8 mouse cellular contexts compared by ENCODE assay signal in genomic region chr17:71476346-71477020, GRCm38 (mm10). TPM values are rescaled to one million over a fixed set of nuclear protein-coding genes. Genes with fewer than 3 reads are reported as not detected.
DNase-seq lines count a peak whose midpoint lies in the region; ATAC-seq and TF ChIP-seq lines count a peak whose summit lies in the region.

No protein-coding gene starts in this region.

- H3K27ac ChIP-seq in gastrocnemius, adult 2 months: peak overlapping the region; percentile 96; the same call in 1 of the 2 replicates
- H3K27ac ChIP-seq in forebrain, embryonic 16.5 days (ENCODE audit: low read length): no peak overlapping the region
- H3K27ac ChIP-seq in liver, embryonic 16.5 days (ENCODE audit: low read length): no peak overlapping the region

- peak overlapping the region; percentile 87; the same call in 1 of the 2 replicates for H3K9ac ChIP-seq in forebrain, embryonic 16.5 days (replicated peaks; ENCODE audit: low read depth, low read length)
- H3K9ac ChIP-seq in liver, embryonic 16.5 days (ENCODE audit: low read depth, low read length): no peak overlapping the region

- intact Hi-C loops in gastrocnemius, adult 2 months (cut with DNase I): loop anchor here (5.0 kb wide), 1 partner anchor 51 kb away; the partner anchor contains the start of gene Ndc80

- peaks cover 15% of the 10 kb centered on the region for H3K4me1 ChIP-seq in forebrain, embryonic 16.5 days (replicated peaks; ENCODE audit: control insufficient read depth, insufficient read depth, low read length)
- H3K4me1 ChIP-seq in liver, embryonic 16.5 days (ENCODE audit: control insufficient read depth, low read depth, low read length): peaks cover 9% of the 10 kb centered on the region; the same call in 1 of the 2 replicates

- WGBS in forebrain, embryonic 16.5 days: 66% methylated on average over 7 of the region's 7 CpGs
- 66% methylated on average over 7 of the region's 7 CpGs for WGBS in liver, embryonic 16.5 days (ENCODE audit: insufficient replicate concordance)

- no peaks in the 10 kb centered on the region for H3K9me3 ChIP-seq in forebrain, embryonic 16.5 days (ENCODE audit: control insufficient read depth, low read length)
- H3K9me3 ChIP-seq in liver, embryonic 16.5 days (replicated peaks; ENCODE audit: control insufficient read depth, low read length): no peaks in the 10 kb centered on the region

- DNase-seq in gastrocnemius, adult 2 months: no peak
- DNase-seq in gastrocnemius, postnatal 4 days (ENCODE audit: low spot score in 2 of 2): no peak
- DNase-seq in adrenal gland, postnatal 10 days: peak; percentile 30
- no peak for DNase-seq in right cerebral cortex, adult 18-20 months
- no peak for DNase-seq in kidney, postnatal 14 days

- no peak for TF ChIP-seq CTCF in gastrocnemius, adult 2 months (IDR thresholded peaks at IDR 0.05)

- H3K27me3 ChIP-seq in forebrain, embryonic 16.5 days (replicated peaks; ENCODE audit: control insufficient read depth, insufficient read depth, low read length): no peaks in the 10 kb centered on the region
- no peaks in the 10 kb centered on the region for H3K27me3 ChIP-seq in liver, embryonic 16.5 days (ENCODE audit: control insufficient read depth, insufficient read depth, low read depth, low read length)

- no peaks in the 10 kb centered on the region for H3K36me3 ChIP-seq in forebrain, embryonic 16.5 days (ENCODE audit: control insufficient read depth, insufficient read depth)
- H3K36me3 ChIP-seq in liver, embryonic 16.5 days (ENCODE audit: control insufficient read depth, insufficient read depth): no peaks in the 10 kb centered on the region

- peak overlapping the region; percentile 80 for H3K4me3 ChIP-seq in gastrocnemius, adult 2 months
- peak overlapping the region; percentile 97 for H3K4me3 ChIP-seq in forebrain, embryonic 16.5 days (replicated peaks; ENCODE audit: low read length)
- H3K4me3 ChIP-seq in liver, embryonic 16.5 days (ENCODE audit: low read depth, low read length): no peak overlapping the region

- ATAC-seq in forebrain, embryonic 16.5 days: no peak
- ATAC-seq in liver, embryonic 16.5 days (ENCODE audit: low read depth): no peak
- no peak for ATAC-seq in activated CD4-positive, CD25-positive, alpha-beta regulatory T cell, adult 4 months

- H3K4me2 ChIP-seq in forebrain, embryonic 16.5 days (ENCODE audit: low read length): peak overlapping the region; percentile 45
- H3K4me2 ChIP-seq in liver, embryonic 16.5 days (ENCODE audit: low read depth, low read length): peak overlapping the region; percentile 91

RNA-seq across cellular contexts. Expression of gene Smchd1, which starts 1.3 kb away (rescaled TPM):
- 10 to 100 TPM; 11.0 to 12.1 TPM for total RNA-seq in gastrocnemius, adult 2 months (2021)
- 10 to 100 TPM; 30.4 to 36.2 TPM for total RNA-seq in gastrocnemius, postnatal 4 days (2021)
- total RNA-seq in adrenal gland, postnatal 10 days (2021): 10 to 100 TPM; 32.9 to 43.5 TPM
- 53.4 and 54.1 TPM in 2 replicates for polyA plus RNA-seq in forebrain, embryonic 16.5 days (2015; fragmentation: Nextera tagmentation; extraction: Ambion mirVana)
- polyA plus RNA-seq in liver, embryonic 16.5 days (2015; fragmentation: Nextera tagmentation; extraction: Ambion mirVana): 24.6 and 25.5 TPM in 2 replicates
- 10 to 100 TPM; 77.1 to 98.8 TPM for polyA plus RNA-seq in activated CD4-positive, CD25-positive, alpha-beta regulatory T cell, adult 4 months (2017; shearing (Covaris generic))

RNA-seq across cellular contexts. Expression of gene Gm4707, which starts 16.8 kb away (rescaled TPM):
- under 1 TPM; 0.73 to 0.82 TPM for total RNA-seq in gastrocnemius, adult 2 months (2021)
- 1 to 10 TPM; 3.2 to 3.9 TPM for total RNA-seq in gastrocnemius, postnatal 4 days (2021)
- 1 to 10 TPM; 1.7 to 3.3 TPM for total RNA-seq in adrenal gland, postnatal 10 days (2021)
- 1.8 and 3.5 TPM in 2 replicates for polyA plus RNA-seq in forebrain, embryonic 16.5 days (2015; fragmentation: Nextera tagmentation; extraction: Ambion mirVana)
- polyA plus RNA-seq in liver, embryonic 16.5 days (2015; fragmentation: Nextera tagmentation; extraction: Ambion mirVana): 1.1 and 1.3 TPM in 2 replicates
- 10 to 100 TPM; 17.1 to 19.9 TPM for polyA plus RNA-seq in activated CD4-positive, CD25-positive, alpha-beta regulatory T cell, adult 4 months (2017; shearing (Covaris generic))

RNA-seq across cellular contexts. Expression of gene Ndc80, which starts 50.2 kb away (rescaled TPM):
- total RNA-seq in gastrocnemius, adult 2 months (2021): under 1 TPM in 1 of 2 experiments, not detected in 1; 0.13 TPM
- 10 to 100 TPM; 12.1 to 13.1 TPM for total RNA-seq in gastrocnemius, postnatal 4 days (2021)
- total RNA-seq in adrenal gland, postnatal 10 days (2021): 10 to 100 TPM in 1 of 2 experiments, 1 to 10 TPM in 1; 9.4 to 11.9 TPM
- 17.7 and 21.1 TPM in 2 replicates for polyA plus RNA-seq in forebrain, embryonic 16.5 days (2015; fragmentation: Nextera tagmentation; extraction: Ambion mirVana)
- 30.2 and 32.5 TPM in 2 replicates for polyA plus RNA-seq in liver, embryonic 16.5 days (2015; fragmentation: Nextera tagmentation; extraction: Ambion mirVana)
- polyA plus RNA-seq in activated CD4-positive, CD25-positive, alpha-beta regulatory T cell, adult 4 months (2017; shearing (Covaris generic)): 10 to 100 TPM; 23.7 to 24.7 TPM

Comparison
In these comparisons a context has a peak if more than half of its experiments do, and no peak if none do; other contexts are left out.
1. RNA of gene Ndc80, which starts 50.2 kb away (total RNA-seq): 12.1 to 13.1 TPM in gastrocnemius, postnatal 4 days and 9.4 to 11.9 TPM in adrenal gland, postnatal 10 days; 0.13 TPM in gastrocnemius, adult 2 months; every median in the first group is over 4 times any median in the second.